Mouse (Mus musculus) B cell, adult 67 days (primary cell): ENCODE results near the gene Asxl1. TPM values are rescaled to one million over a fixed set of nuclear protein-coding genes. Genes with fewer than 3 reads are reported as not detected.

Experiments used
- total RNA-seq, 2 experiments: library from RNA; stranded (reverse); gene quantifications; 4 replicates each; pipeline ENCODE4 v1.2.4; 2023

The Asxl1 gene
- total RNA-seq = 10 to 100 TPM; 49.8 to 52.1 TPM

GRCm38 (mm10) chr2:153345454-153346220 is at the start of gene Asxl1:
Gene Asxl1 (plus strand): TSS chr2:153345829.

Other genes starting within 250 kb of the Asxl1 start
- gene Hck, start 237.4 kb upstream of the Asxl1 start, total RNA-seq = 100 to 1,000 TPM; 142 to 161 TPM
- 10 to 100 TPM; 71.6 to 71.8 TPM for gene Tm9sf4, start 184.5 kb upstream of the Asxl1 start, total RNA-seq
- gene Tspyl3, start 120.4 kb upstream of the Asxl1 start, total RNA-seq = 10 to 100 TPM; 17.9 to 19.4 TPM
- gene Plagl2, start 104.4 kb upstream of the Asxl1 start, total RNA-seq = 10 to 100 TPM; 24.7 to 29.7 TPM
- gene Pofut1, start 104.3 kb upstream of the Asxl1 start, total RNA-seq = 10 to 100 TPM; 34.0 to 37.9 TPM
- gene Kif3b, start 54.4 kb upstream of the Asxl1 start, total RNA-seq = 10 to 100 TPM; 19.0 to 20.5 TPM
- not detected for gene 4930404H24Rik, start 147.0 kb downstream of the Asxl1 start, total RNA-seq
- gene Nol4l, start 184.1 kb downstream of the Asxl1 start, total RNA-seq = 1 to 10 TPM in 1 of 2 experiments, under 1 TPM in 1; 0.84 to 1.5 TPM